Mouse (Mus musculus) C2C12 (cell line): Measurements from ENCODE around the gene 1700028K03Rik. TPM values are rescaled to one million over a fixed set of nuclear protein-coding genes. Genes with fewer than 3 reads are reported as not detected.

ENCODE experiments used
- H3K27me3 ChIP-seq: one replicate; pipeline ENCODE4 v1.6.1; 2011; ENCODE audit not compliant: control insufficient read depth, insufficient read depth, insufficient read length
- H3K36me3 ChIP-seq: one replicate; pipeline ENCODE4 v1.6.1; 2011; ENCODE audit not compliant: control insufficient read depth, insufficient read depth
- H3K4me3 ChIP-seq: one replicate; pipeline ENCODE4 v1.5.1; 2011; ENCODE audit warnings: mild to moderate bottlenecking, control low read depth; ENCODE audit not compliant: poor library complexity, insufficient read depth, severe bottlenecking
- H3K79me2 ChIP-seq: one replicate; pipeline ENCODE4 v1.6.1; 2011; ENCODE audit not compliant: control insufficient read depth, insufficient read depth
- H3K79me3 ChIP-seq: one replicate; pipeline ENCODE4 v1.6.1; 2011; ENCODE audit warnings: low read depth, control low read depth
- H3ac ChIP-seq: one replicate; pipeline ENCODE3; 2011; ENCODE audit warnings: low read depth; ENCODE audit not compliant: control insufficient read depth, insufficient read length
- CEBPB ChIP-seq: IDR thresholded peaks from one replicate; pipeline ENCODE4 v1.6.1; 2011; ENCODE audit warnings: low read depth, mild to moderate bottlenecking, control low read depth, moderate library complexity
- CTCF ChIP-seq: IDR thresholded peaks from one replicate; pipeline ENCODE4 v1.5.1; 2011; ENCODE audit not compliant: control insufficient read depth, insufficient read depth, insufficient read length
- FOSL1 ChIP-seq: IDR thresholded peaks from one replicate; pipeline ENCODE4 v1.8.0; 2011; ENCODE audit warnings: mild to moderate bottlenecking, low read length; ENCODE audit not compliant: poor library complexity, insufficient read depth, severe bottlenecking
- MAX ChIP-seq: IDR thresholded peaks from one replicate; pipeline ENCODE4 v1.6.1; 2011; ENCODE audit warnings: mild to moderate bottlenecking, control low read depth
- MYOD1 ChIP-seq: IDR thresholded peaks from one replicate; pipeline ENCODE4 v1.6.1; 2011; ENCODE audit warnings: low read depth; ENCODE audit not compliant: control insufficient read depth, insufficient read length
- MYOG ChIP-seq: IDR thresholded peaks from one replicate; pipeline ENCODE4 v1.6.1; 2011; ENCODE audit not compliant: control insufficient read depth, insufficient read length; ENCODE audit errors: extremely low read depth
- USF1 ChIP-seq: IDR thresholded peaks from one replicate; pipeline ENCODE4 v1.6.1; 2011; ENCODE audit warnings: low read depth, mild to moderate bottlenecking, control low read depth, moderate library complexity
- polyA plus RNA-seq: library from polyadenylated mRNA; unstranded; fragments of >200 nt; fragmentation: generic; extraction: Trizol; gene quantifications from one replicate; pipeline ENCODE4 v1.2.1, GENCODE M21; 2012; ENCODE audit warnings: missing spikeins

1700028K03Rik gene
- polyA plus RNA-seq, 1 experiment = not detected

DNA sequence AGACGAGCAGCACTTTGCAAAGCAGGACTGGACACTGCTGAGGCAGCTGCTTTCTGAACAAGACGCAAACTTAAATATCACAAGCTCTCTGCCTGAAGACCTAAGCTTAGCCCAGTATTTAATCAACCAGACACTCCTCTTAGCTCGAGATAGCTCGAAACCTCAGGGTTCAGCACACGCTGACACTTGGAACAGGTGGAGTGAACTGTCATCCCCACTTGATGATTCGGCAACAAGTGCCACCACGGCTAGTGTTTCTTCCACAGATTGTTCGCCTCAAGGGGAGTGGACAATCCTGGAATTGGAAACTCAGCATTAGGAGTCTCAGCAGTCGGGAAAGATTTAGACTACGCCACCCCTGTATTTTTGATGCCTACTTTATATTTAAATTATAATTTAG, 24.0 kb upstream of the 1700028K03Rik start:
- H3K36me3 ChIP-seq = no peaks in the 10 kb centered on the region
- TF ChIP-seq CTCF = no peak
- no peak for TF ChIP-seq USF1
- no peak for TF ChIP-seq MAX
- TF ChIP-seq CEBPB = no peak
- H3ac ChIP-seq = no peak overlapping the region
- no peaks in the 10 kb centered on the region for H3K79me2 ChIP-seq
- no peaks in the 10 kb centered on the region for H3K27me3 ChIP-seq
- H3K4me3 ChIP-seq = no peak overlapping the region
- H3K79me3 ChIP-seq = no peaks in the 10 kb centered on the region

DNA sequence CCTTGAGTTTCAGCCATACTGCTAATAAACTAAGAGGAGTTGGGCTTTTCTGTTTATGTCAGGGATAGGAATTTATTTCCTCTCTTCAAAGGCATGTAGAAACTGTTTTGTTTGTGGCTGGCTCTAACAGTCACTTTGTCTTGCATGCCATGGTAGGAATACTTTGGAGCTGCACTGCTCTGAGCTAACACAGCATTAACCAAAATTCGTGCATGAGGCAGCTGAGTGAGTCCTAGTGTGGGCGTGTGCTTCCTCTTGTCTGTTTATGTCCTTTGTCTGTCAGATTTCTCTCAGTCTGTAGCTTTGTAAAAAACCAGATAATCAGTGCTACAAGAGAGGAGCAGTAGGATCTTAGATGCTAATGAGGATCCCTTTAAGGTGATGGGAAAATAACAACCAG, 23.2 kb upstream of the 1700028K03Rik start:
- H3K27me3 ChIP-seq = no peaks in the 10 kb centered on the region
- H3K79me2 ChIP-seq = no peaks in the 10 kb centered on the region
- H3K79me3 ChIP-seq = no peaks in the 10 kb centered on the region
- H3ac ChIP-seq = no peak overlapping the region
- no peaks in the 10 kb centered on the region for H3K36me3 ChIP-seq
- TF ChIP-seq MYOG (no peak), FOSL1 (no peak), MAX (no peak), USF1 (no peak), CTCF (no peak), CEBPB (no peak), MYOD1 (no peak)
- no peak overlapping the region for H3K4me3 ChIP-seq

DNA sequence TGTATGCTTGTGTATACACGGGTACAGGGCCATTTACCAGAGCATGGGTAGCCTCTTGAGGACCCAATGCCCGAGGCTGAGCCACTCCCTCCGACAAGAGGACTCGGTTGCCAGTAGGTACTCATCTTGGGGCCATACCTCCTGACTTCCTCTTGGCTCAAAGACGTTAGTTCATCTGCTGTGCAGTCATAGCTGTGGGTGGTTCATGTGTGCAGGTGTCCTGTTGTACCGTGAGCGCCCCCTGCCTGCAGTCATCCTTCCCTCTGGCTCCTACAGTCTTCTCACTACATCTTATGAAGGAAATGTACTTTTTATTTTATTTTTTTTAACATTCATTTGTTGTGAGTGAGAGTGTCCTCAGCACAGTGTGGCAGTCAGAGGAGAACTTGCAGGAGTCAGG, 20.9 kb upstream of the 1700028K03Rik start:
- Histone ChIP-seq H3K79me2 (no peaks in the 10 kb centered on the region), H3K36me3 (no peaks in the 10 kb centered on the region), H3K79me3 (no peaks in the 10 kb centered on the region), H3K4me3 (no peak overlapping the region), H3K27me3 (no peaks in the 10 kb centered on the region), H3ac (no peak overlapping the region)
- no peak for TF ChIP-seq FOSL1
- peak; percentile 30 for TF ChIP-seq CTCF

DNA sequence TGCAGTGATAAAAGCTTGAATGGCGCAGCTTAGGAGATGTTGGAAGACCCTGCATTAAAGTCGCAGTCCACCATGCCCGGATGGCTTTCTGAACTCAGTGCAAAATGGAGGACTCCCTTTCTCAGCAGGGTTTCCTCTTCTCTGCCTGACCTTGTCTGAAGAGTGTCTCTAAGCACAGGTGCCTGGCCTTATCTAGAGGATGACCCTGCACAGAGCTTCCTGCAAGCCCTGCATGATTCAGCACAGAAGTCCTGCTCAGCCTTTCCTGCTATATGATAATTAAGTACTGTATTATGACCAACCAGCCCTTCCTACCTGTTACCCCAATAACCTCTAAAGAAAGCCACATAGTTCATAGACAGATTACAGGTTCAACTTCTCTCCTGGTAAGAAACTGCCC, 19.1 kb upstream of the 1700028K03Rik start:
- no peak overlapping the region for H3ac ChIP-seq
- TF ChIP-seq MYOG = no peak
- TF ChIP-seq CTCF = no peak
- no peak for TF ChIP-seq CEBPB
- TF ChIP-seq FOSL1 = no peak
- TF ChIP-seq MYOD1 = no peak
- no peak for TF ChIP-seq USF1
- TF ChIP-seq MAX = no peak
- H3K27me3 ChIP-seq = no peaks in the 10 kb centered on the region
- H3K4me3 ChIP-seq = no peak overlapping the region
- H3K79me3 ChIP-seq = no peaks in the 10 kb centered on the region
- no peaks in the 10 kb centered on the region for H3K36me3 ChIP-seq
- H3K79me2 ChIP-seq = no peaks in the 10 kb centered on the region

DNA sequence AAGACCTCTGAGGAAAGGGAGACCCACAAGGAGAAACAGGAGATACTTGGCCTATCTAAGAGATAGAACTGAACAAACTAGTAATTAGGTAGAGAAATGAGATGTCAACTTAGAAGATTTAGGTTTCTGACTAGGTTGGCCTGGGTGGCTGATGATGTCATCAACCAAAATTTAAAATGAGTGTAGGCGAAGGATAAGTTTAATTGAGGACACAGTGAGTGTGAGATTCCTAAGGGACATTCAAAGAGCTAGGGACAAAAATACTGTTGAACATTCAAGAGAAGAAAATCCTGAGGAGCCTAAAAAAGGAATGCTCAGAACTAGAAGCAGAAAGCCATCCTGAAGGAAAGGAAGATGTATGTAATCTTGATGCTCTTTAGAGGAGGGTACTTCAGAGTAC, 18.4 kb upstream of the 1700028K03Rik start:
- no peak for TF ChIP-seq USF1
- TF ChIP-seq FOSL1 = no peak
- TF ChIP-seq MYOD1 = no peak
- no peak for TF ChIP-seq MYOG
- TF ChIP-seq CEBPB = no peak
- TF ChIP-seq CTCF = no peak
- TF ChIP-seq MAX = no peak

DNA sequence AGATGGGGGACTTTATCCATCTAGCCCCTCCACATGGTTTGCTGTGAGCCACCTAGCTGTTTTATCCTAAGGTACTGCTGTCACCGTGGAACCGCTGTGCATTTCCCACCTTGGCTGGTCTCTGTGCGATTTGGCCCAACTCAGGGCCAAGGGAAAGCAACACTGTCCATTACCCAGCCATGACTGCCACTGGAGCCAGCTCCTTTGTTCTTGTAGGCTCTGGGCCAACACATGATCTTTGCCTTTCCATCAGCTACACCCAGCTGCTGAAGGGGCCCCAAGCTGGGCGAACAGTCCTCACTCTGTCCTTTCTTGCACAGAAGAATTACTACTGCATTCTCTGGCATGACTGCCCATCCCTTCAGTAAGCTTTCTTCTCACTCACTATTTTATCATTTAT, 15.9 kb upstream of the 1700028K03Rik start:
- H3K4me3 ChIP-seq = no peak overlapping the region
- H3K36me3 ChIP-seq = no peaks in the 10 kb centered on the region
- no peaks in the 10 kb centered on the region for H3K79me3 ChIP-seq
- no peak overlapping the region for H3ac ChIP-seq
- TF ChIP-seq CTCF (no peak), CEBPB (no peak), MYOG (no peak), USF1 (no peak), MYOD1 (no peak), MAX (no peak), FOSL1 (no peak)
- no peaks in the 10 kb centered on the region for H3K79me2 ChIP-seq
- H3K27me3 ChIP-seq = no peaks in the 10 kb centered on the region

More for the DNA sequence above, 18.4 kb upstream of the 1700028K03Rik start:
- H3K79me2 ChIP-seq = no peaks in the 10 kb centered on the region
- no peaks in the 10 kb centered on the region for H3K36me3 ChIP-seq
- no peaks in the 10 kb centered on the region for H3K27me3 ChIP-seq
- no peaks in the 10 kb centered on the region for H3K79me3 ChIP-seq
- H3K4me3 ChIP-seq = no peak overlapping the region
- H3ac ChIP-seq = no peak overlapping the region
